Mouse (Mus musculus) bone marrow, adult 2 months (tissue): ENCODE measurements around the gene Pdk3.

Experiments used
- CTCF ChIP-seq: fragments of 200-500 bp; IDR thresholded peaks from 2 replicates; pipeline ENCODE4 v1.5.1; 2011; ENCODE audit warnings: low read length, control low read depth; ENCODE audit not compliant: control insufficient read depth, insufficient read depth
- POLR2A ChIP-seq: fragments of 200-500 bp; IDR thresholded peaks from 2 replicates; pipeline ENCODE4 v1.6.1; 2011; ENCODE audit warnings: low read depth, mild to moderate bottlenecking, control low read depth, low read length, borderline replicate concordance; ENCODE audit not compliant: control insufficient read depth

GRCm38 (mm10) chrX:93863393-93863792, 31.4 kb upstream of the Pdk3 start:
- TF ChIP-seq POLR2A (no peak), CTCF (no peak)
